Mouse (Mus musculus): ENCODE measurements around the gene S100a10. TPM values are rescaled to one million over a fixed set of nuclear protein-coding genes. Genes with fewer than 3 reads are reported as not detected.

The S100a10 gene
- polyA plus RNA-seq (2016; fragmentation: Nextera tagmentation; extraction: Ambion mirVana), result 156 and 197 TPM in 2 replicates

- ATAC-seq (ENCODE audit: low FRiP score, low read depth), result peak; percentile 82
- WGBS, result 3% methylated on average over 34 of the region's 39 CpGs
- H3K27ac ChIP-seq (replicated peaks), result no peak within 1 kb of the TSS
Observed at GRCm38 (mm10) chr3:93554981-93555877, at the start of gene S100a10. Gene S100a10 (plus strand): TSS chr3:93555080.

GRCm38 (mm10) chr3:93505960-93506863 is 48.7 kb upstream of the S100a10 start:
- Histone ChIP-seq H3K27ac (replicated peaks) (no peak overlapping the region), H3K4me3 (no peak overlapping the region), H3K36me3 (no peaks in the 10 kb centered on the region), H3K4me2 (replicated peaks) (no peak overlapping the region), H3K9me3 (peaks cover 4% of the 10 kb centered on the region; the same call in 1 of the 2 replicates), H3K9ac (replicated peaks) (no peak overlapping the region), H3K4me1 (no peaks in the 10 kb centered on the region), H3K27me3 (no peaks in the 10 kb centered on the region)
- WGBS, result 45% methylated on average over 30 of the region's 30 CpGs
- no peak for ATAC-seq (ENCODE audit: low FRiP score, low read depth)

More at GRCm38 (mm10) chr3:93554981-93555877, at the start of gene S100a10:
- Histone ChIP-seq H3K4me3 (peak within 1 kb of the TSS; percentile 56), H3K4me1 (no peaks in the 10 kb centered on the region), H3K36me3 (no peaks in the 10 kb centered on the region), H3K4me2 (replicated peaks) (peak within 1 kb of the TSS; percentile 93), H3K9ac (replicated peaks) (peak within 1 kb of the TSS; percentile 69), H3K27me3 (peaks cover 8% of the 10 kb centered on the region; the same call in 1 of the 2 replicates), H3K9me3 (no peaks in the 10 kb centered on the region)

- H3K9me3 ChIP-seq, result peaks cover 4% of the 10 kb centered on the region; the same call in 1 of the 2 replicates
- H3K27ac ChIP-seq (replicated peaks), result no peak overlapping the region
- ATAC-seq (ENCODE audit: low FRiP score, low read depth), result no peak
- no peaks in the 10 kb centered on the region for H3K4me1 ChIP-seq
- 73% methylated on average over 5 of the region's 5 CpGs for WGBS
- no peak overlapping the region for H3K4me3 ChIP-seq
- H3K4me2 ChIP-seq (replicated peaks), result no peak overlapping the region
- H3K27me3 ChIP-seq, result no peaks in the 10 kb centered on the region
- no peak overlapping the region for H3K9ac ChIP-seq (replicated peaks)
- H3K36me3 ChIP-seq, result no peaks in the 10 kb centered on the region
Observed at GRCm38 (mm10) chr3:93506881-93507325, 48.0 kb upstream of the S100a10 start.

GRCm38 (mm10) chr3:93509301-93509700 is 45.6 kb upstream of the S100a10 start:
- Histone ChIP-seq H3K4me1 (no peaks in the 10 kb centered on the region), H3K4me2 (replicated peaks) (no peak overlapping the region), H3K27me3 (no peaks in the 10 kb centered on the region), H3K27ac (replicated peaks) (no peak overlapping the region), H3K9me3 (no peaks in the 10 kb centered on the region), H3K9ac (replicated peaks) (no peak overlapping the region), H3K36me3 (no peaks in the 10 kb centered on the region), H3K4me3 (no peak overlapping the region)
- ATAC-seq (ENCODE audit: low FRiP score, low read depth), result no peak
- WGBS, result 83% methylated on average over 1 of the region's 1 CpGs

GRCm38 (mm10) chr3:93511036-93511435 is 43.8 kb upstream of the S100a10 start:
- H3K9me3 ChIP-seq, result no peaks in the 10 kb centered on the region
- no peak overlapping the region for H3K4me3 ChIP-seq
- H3K4me2 ChIP-seq (replicated peaks), result no peak overlapping the region
- no peaks in the 10 kb centered on the region for H3K36me3 ChIP-seq
- no peak overlapping the region for H3K9ac ChIP-seq (replicated peaks)
- WGBS, result 95% methylated on average over 1 of the region's 1 CpGs
- no peak for ATAC-seq (ENCODE audit: low FRiP score, low read depth)
- H3K27me3 ChIP-seq, result no peaks in the 10 kb centered on the region
- no peak overlapping the region for H3K27ac ChIP-seq (replicated peaks)
- H3K4me1 ChIP-seq, result no peaks in the 10 kb centered on the region

- no peak overlapping the region for H3K4me2 ChIP-seq (replicated peaks)
- H3K4me1 ChIP-seq, result no peaks in the 10 kb centered on the region
- no peak for ATAC-seq (ENCODE audit: low FRiP score, low read depth)
- no peaks in the 10 kb centered on the region for H3K36me3 ChIP-seq
- WGBS, result 94% methylated on average over 1 of the region's 1 CpGs
- H3K27me3 ChIP-seq, result no peaks in the 10 kb centered on the region
- H3K4me3 ChIP-seq, result no peak overlapping the region
- H3K9ac ChIP-seq (replicated peaks), result no peak overlapping the region
- H3K9me3 ChIP-seq, result no peaks in the 10 kb centered on the region
- H3K27ac ChIP-seq (replicated peaks), result no peak overlapping the region
Observed at GRCm38 (mm10) chr3:93511801-93512200, 43.1 kb upstream of the S100a10 start.

GRCm38 (mm10) chr3:93512386-93513101 is 42.3 kb upstream of the S100a10 start:
- no peak for ATAC-seq (ENCODE audit: low FRiP score, low read depth)

GRCm38 (mm10) chr3:93514628-93515027 is 40.3 kb upstream of the S100a10 start:
- H3K27ac ChIP-seq (replicated peaks), result no peak overlapping the region
- no peaks in the 10 kb centered on the region for H3K27me3 ChIP-seq
- H3K9me3 ChIP-seq, result no peaks in the 10 kb centered on the region
- H3K4me3 ChIP-seq, result no peak overlapping the region
- no peak for ATAC-seq (ENCODE audit: low FRiP score, low read depth)
- WGBS, result 97% methylated on average over 3 of the region's 3 CpGs
- no peaks in the 10 kb centered on the region for H3K36me3 ChIP-seq
- H3K4me1 ChIP-seq, result no peaks in the 10 kb centered on the region
- no peak overlapping the region for H3K9ac ChIP-seq (replicated peaks)
- H3K4me2 ChIP-seq (replicated peaks), result no peak overlapping the region

More at GRCm38 (mm10) chr3:93512386-93513101, 42.3 kb upstream of the S100a10 start:
- WGBS, result 77% methylated on average over 7 of the region's 7 CpGs
- H3K9me3 ChIP-seq, result no peaks in the 10 kb centered on the region
- no peak overlapping the region for H3K4me2 ChIP-seq (replicated peaks)
- no peak overlapping the region for H3K4me3 ChIP-seq
- no peak overlapping the region for H3K27ac ChIP-seq (replicated peaks)
- H3K36me3 ChIP-seq, result no peaks in the 10 kb centered on the region
- H3K4me1 ChIP-seq, result no peaks in the 10 kb centered on the region
- H3K9ac ChIP-seq (replicated peaks), result no peak overlapping the region
- H3K27me3 ChIP-seq, result no peaks in the 10 kb centered on the region

GRCm38 (mm10) chr3:93517343-93517742 is 37.5 kb upstream of the S100a10 start:
- Histone ChIP-seq H3K36me3 (no peaks in the 10 kb centered on the region), H3K9me3 (no peaks in the 10 kb centered on the region), H3K4me1 (peaks cover 5% of the 10 kb centered on the region; the same call in 1 of the 2 replicates), H3K27ac (replicated peaks) (no peak overlapping the region), H3K27me3 (peaks cover 11% of the 10 kb centered on the region; the same call in 1 of the 2 replicates), H3K4me3 (no peak overlapping the region), H3K4me2 (replicated peaks) (no peak overlapping the region), H3K9ac (replicated peaks) (no peak overlapping the region)
- no peak for ATAC-seq (ENCODE audit: low FRiP score, low read depth)
- WGBS, result 88% methylated on average over 2 of the region's 2 CpGs

GRCm38 (mm10) chr3:93519856-93520329 is 35.0 kb upstream of the S100a10 start:
- H3K27me3 ChIP-seq, result peaks cover 11% of the 10 kb centered on the region; the same call in 1 of the 2 replicates
- H3K9ac ChIP-seq (replicated peaks), result no peak overlapping the region
- H3K4me3 ChIP-seq, result 0 out of 2 replicates have a peak overlapping the region, but pooled peaks have one; percentile 46
- peak overlapping the region; percentile 78 for H3K4me2 ChIP-seq (replicated peaks)
- H3K9me3 ChIP-seq, result no peaks in the 10 kb centered on the region
- no peak overlapping the region for H3K27ac ChIP-seq (replicated peaks)
- H3K36me3 ChIP-seq, result no peaks in the 10 kb centered on the region
- WGBS, result 53% methylated on average over 5 of the region's 5 CpGs
- ATAC-seq (ENCODE audit: low FRiP score, low read depth), result 0 out of 2 replicates have a peak, but pooled peaks have one; percentile 32
- peaks cover 5% of the 10 kb centered on the region; the same call in 1 of the 2 replicates for H3K4me1 ChIP-seq

Measured in midbrain, embryonic 12.5 days (tissue).